Mouse (Mus musculus) bone marrow macrophage, adult 2 months (primary cell): ENCODE measurements at regions not wholly inside any gene's neighbourhood (a gene's known extent, or its start where the extent isn't known, plus 50 kb on each side); places are given as distances from the start of the nearest gene placed in this dataset.
A peak's percentile ranks its signal among the peaks of the same experiment; 100 is the strongest.

Source experiments
- H3K27ac ChIP-seq: 2 replicates; pipeline ENCODE4 v1.5.1; 2012; ENCODE audit warnings: low read depth, low read length; ENCODE audit not compliant: insufficient read depth
- H3K4me1 ChIP-seq: 2 replicates; pipeline ENCODE4 v1.6.1; 2012; ENCODE audit warnings: low read length; ENCODE audit not compliant: control insufficient read depth, insufficient read depth
- H3K4me3 ChIP-seq: 2 replicates; pipeline ENCODE4 v1.5.1; 2012; ENCODE audit warnings: mild to moderate bottlenecking, low read length, moderate library complexity; ENCODE audit not compliant: insufficient read depth
- CTCF ChIP-seq: IDR thresholded peaks from 2 replicates; pipeline ENCODE4 v1.5.1; 2012; ENCODE audit warnings: low read depth, mild to moderate bottlenecking, low read length, moderate library complexity
- POLR2A ChIP-seq: IDR thresholded peaks from 2 replicates; pipeline ENCODE4 v1.6.1; 2012; ENCODE audit warnings: mild to moderate bottlenecking, low read depth, low read length, borderline replicate concordance

DNA sequence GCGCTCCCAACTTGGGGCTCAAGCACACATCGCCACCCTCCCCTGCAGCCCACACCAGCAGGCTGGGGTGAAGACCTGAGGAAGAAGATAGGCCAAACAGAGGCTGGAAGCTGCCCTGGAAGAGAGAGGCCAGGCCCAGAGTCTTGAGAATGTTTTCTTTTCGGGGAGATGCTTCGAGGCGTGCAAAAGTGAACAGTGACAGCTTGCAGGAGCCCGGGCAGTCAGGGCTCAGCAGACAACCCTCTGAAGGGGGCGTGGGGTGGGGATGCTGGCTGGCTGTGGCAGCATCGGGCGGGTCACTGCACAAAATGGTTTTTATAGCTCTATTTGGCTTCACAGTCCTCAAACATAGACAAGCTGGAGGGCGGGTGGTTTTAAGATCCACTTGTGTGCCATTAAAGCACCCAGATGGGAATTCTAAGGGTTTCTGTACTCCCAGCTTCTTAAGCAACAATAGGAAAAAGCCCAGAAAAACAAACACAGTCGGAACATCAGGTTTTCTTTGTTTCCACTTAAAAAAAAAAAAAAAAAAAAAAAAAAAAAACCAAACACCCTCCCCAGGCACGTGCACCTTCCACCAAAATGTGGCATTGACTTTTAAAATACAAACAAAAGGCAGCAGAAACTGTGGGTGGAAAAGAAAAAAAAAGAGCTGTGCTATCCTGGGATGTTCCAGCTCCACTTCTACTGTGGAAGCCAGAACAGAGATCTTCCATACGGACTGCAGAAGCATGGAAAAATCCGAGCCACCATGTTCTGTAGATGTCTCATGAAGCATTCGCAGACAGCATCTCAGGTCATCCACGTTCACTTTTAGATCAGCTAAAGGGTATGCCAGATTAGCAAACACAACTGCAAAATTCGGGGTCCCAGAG is 123.5 kb downstream of the Ly86 start:
- H3K4me3 ChIP-seq: no peak overlapping the region
- TF ChIP-seq CTCF (no peak), POLR2A (no peak)
- H3K4me1 ChIP-seq: no peaks in the 10 kb centered on the region
- H3K27ac ChIP-seq: no peak overlapping the region

DNA sequence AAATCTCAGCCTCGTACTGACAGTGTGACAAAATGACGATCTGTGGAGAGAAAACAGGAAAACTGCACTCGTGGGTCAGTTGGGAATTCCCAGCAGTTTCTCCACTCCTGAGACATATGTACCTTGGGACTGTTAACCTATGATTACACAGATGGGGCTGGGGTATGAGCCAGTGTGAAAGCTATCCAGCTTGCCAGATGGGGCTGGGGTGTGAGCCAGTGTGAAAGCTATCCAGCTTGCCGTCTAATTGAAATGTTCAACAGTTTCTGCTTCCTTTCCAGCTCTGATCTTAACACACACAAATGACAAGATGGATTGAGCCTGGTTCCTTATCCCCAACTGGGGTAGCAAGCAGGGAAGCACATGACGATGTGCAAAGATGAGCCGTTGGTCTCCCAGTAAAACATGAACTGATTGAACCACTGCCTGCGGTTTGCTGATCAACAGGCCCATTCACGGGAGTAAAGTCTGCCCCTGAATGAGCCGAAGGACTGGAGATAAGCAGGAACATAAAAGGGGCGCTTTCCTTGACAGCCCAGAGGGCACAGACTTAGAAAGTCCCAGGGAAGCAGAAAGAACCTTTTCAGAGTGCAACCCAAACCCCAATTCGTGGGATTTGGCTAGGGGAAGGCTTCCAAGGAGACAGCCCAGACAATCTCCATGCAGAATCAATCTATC is 125.4 kb downstream of the Ly86 start:
- no peak for TF ChIP-seq POLR2A
- TF ChIP-seq CTCF: no peak
- H3K4me1 ChIP-seq: no peaks in the 10 kb centered on the region
- no peak overlapping the region for H3K4me3 ChIP-seq
- no peak overlapping the region for H3K27ac ChIP-seq

DNA sequence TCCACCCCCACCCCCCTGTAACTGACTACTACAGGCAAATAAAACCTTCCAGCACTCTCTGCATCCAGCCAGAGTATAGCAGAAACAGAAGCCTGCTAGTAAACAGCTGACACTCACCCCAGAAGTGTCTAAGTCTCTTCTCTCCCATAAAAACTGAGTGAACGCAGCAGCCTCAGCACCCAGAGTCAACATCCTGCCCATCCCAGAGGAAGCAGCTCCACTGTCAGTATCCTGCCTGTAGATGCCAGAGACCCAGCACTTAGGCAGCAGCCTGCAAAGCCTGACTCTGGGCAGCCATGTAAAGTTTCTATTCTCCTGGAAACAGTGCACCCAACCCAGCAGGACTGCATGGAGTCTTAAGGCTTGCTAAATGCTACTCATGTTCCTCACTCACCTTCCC is 128.4 kb downstream of the Ly86 start:
- TF ChIP-seq POLR2A (no peak), CTCF (no peak)
- H3K4me3 ChIP-seq: no peak overlapping the region
- no peak overlapping the region for H3K27ac ChIP-seq
- peaks cover 4% of the 10 kb centered on the region; the same call in 1 of the 2 replicates for H3K4me1 ChIP-seq

DNA sequence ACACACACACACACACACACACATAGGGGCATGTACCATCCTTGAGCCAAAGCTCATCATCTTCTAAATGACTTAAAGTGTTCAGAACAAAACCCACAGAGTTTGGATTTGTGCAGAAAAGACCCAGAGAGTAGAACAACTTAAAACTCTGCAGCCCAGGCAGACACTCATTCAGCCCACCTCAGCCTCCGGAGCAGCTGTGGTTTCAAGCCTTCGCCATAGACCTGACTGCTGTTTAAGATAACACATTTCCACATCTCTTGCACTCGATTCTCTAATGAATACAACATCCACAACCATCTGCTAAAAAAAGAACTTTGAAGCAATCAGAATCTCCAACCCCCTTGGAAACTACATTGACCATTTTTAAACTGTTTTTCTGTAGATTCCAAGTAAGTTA is 130.8 kb downstream of the Ly86 start:
- Histone ChIP-seq H3K4me1 (peaks cover 4% of the 10 kb centered on the region; the same call in 1 of the 2 replicates), H3K27ac (no peak overlapping the region), H3K4me3 (no peak overlapping the region)
- TF ChIP-seq CTCF (no peak), POLR2A (no peak)

DNA sequence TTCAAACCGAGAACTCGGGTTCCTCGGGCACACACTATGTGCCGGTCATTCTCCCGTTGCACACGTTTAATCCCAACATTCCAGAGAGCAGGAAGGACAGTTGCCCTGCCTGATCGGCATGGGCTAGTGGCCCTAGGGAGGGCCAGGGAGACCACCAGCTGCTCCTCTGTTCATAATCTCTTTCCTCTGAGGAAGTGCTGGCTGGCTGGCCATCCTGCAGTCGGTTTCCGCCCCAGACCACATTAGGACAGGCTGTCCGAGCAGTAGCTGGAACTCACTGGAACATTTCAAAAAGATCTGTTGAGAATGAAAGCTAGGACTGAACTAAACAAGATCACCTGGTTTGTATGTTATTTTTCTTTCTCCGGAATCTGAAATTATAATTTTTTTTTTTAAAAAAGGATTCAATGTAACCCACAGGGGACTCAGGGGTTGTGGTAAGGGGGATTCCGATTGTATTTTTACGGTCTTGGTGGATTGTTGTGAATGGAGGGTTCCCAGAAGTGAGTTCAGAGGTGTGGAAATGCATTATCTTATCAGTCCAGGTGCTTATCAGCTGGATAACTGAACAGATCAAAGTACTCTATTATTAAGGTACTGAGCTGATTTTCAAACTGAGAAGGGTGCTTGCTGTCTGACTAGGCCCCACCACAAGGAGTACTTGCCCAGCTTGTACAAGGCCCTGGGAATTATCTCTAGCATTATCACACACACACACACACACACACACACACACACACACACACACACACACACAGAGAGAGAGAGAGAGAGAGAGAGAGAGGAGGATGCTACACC is 131.4 kb downstream of the Ly86 start:
- TF ChIP-seq CTCF (no peak), POLR2A (no peak)

DNA sequence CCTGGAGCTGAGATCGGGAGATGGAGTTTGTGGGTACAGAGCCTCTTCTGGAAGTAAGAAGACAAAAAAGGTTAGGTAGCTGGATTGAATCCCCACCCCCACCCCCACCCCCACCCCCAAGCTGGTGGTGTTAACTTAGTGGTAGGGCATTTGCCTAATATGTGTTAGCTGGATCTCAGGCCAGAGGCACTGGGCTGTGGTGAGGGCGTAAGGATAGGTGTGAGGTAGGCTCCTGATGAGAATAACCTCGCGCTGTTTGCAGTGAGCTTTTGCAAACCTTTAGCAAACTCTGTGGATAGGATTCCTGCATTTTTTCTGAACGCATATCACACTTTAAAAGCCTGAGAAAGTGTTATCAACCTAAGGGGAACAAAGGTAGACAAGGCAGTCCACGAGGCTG is 132.3 kb downstream of the Ly86 start:
- peaks cover 8% of the 10 kb centered on the region for H3K4me1 ChIP-seq
- H3K4me3 ChIP-seq: no peak overlapping the region
- no peak overlapping the region for H3K27ac ChIP-seq
- no peak for TF ChIP-seq CTCF
- no peak for TF ChIP-seq POLR2A

More for the DNA sequence above, 131.4 kb downstream of the Ly86 start:
- H3K27ac ChIP-seq: no peak overlapping the region
- H3K4me1 ChIP-seq: peaks cover 4% of the 10 kb centered on the region; the same call in 1 of the 2 replicates
- no peak overlapping the region for H3K4me3 ChIP-seq

DNA sequence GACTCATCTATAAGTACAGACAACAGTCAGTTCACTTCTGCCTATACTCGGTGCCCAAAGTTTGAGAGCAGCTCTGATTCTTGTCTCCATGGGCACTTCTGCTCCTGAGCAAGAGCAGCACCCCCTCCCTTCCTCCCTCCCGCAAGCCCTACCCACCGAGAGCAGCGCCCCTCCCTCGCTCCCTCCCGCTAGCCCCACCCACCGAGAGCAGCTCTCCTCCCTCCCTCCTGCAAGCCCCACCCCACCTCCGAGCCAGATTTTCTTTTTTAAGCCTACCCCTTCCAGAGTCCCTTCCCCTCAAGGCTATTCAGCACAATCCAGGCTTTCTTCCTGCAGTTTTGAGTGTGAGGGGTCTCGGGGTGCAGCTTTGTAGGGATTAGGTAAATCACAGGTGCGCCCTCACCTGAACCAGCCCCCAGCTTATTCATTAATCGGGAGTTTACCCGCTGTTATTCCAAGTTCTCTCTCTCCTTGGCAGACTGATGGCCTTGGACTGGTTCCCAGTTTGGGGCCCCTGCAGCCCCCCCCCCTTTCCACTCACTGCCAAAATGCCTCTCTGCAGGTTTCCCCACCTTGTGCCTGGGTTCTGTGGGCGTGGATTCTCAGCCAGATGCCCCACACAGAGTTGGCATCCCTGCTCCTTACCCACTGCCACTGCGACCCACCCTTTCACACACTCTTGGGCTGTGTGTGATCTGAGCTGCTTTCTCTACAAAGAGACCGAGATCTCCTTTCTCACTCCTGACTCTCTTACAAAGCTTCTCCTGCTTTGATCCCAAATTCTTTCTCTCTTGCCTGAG is 132.9 kb downstream of the Ly86 start:
- Histone ChIP-seq H3K4me1 (peaks cover 14% of the 10 kb centered on the region), H3K4me3 (peak overlapping the region; percentile 2; the same call in 1 of the 2 replicates), H3K27ac (no peak overlapping the region)
- TF ChIP-seq POLR2A (no peak), CTCF (no peak)

DNA sequence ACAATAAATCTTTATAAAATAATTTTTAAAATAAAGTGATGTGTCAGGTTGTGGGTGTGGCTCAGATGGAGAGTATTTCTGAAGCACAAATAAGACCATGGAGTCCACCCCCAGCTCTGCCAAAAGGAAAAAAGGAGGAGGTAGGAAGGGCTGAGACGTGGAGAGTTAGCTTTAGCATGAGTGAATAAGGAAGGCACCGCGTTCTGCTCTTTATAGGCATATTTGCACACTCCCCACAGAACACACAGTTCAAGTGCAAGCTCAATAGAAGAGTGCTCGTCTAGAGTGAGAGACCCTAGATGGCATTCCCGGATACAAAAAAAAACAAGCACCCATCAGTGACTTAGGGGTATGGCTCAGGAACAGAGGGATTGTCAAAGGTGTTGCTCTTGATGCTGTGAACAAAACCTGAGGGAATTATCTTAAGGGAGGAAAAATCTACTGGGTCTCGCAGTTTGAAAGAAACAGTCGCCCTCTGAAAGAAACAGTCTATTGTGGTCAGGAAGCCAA is 134.2 kb downstream of the Ly86 start:
- no peak overlapping the region for H3K4me3 ChIP-seq
- H3K4me1 ChIP-seq: peaks cover 18% of the 10 kb centered on the region
- no peak for TF ChIP-seq POLR2A
- TF ChIP-seq CTCF: no peak

DNA sequence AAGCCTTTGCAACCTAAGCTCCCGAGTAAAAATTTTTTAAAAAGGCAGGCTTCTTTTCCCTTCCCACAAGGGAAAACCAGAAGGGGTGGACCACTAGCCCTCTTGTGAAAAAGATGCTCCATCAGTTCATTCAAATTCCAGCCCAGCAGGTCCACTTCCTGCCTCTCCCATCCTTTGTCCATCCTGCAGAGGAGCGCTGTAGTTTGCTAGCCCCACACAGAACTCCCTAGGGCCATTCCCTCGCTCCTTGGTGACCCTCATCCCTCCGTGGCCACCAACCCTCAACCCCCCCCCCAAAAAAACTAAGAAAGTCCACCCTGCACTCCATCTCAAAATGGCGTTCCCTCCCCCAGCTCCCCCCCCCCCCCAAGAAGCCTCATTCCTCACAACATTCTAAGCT is 136.5 kb downstream of the Ly86 start:
- Histone ChIP-seq H3K27ac (no peak overlapping the region), H3K4me1 (peaks cover 18% of the 10 kb centered on the region), H3K4me3 (no peak overlapping the region)
- TF ChIP-seq CTCF: no peak
- no peak for TF ChIP-seq POLR2A

More for the DNA sequence above, 134.2 kb downstream of the Ly86 start:
- H3K27ac ChIP-seq: no peak overlapping the region
